Mouse (Mus musculus) spleen, adult 12 weeks (tissue): Measurements from ENCODE around the gene Serf2.
A peak's percentile ranks its signal among the peaks of the same experiment; 100 is the strongest.

Experiments used
- DNase-seq: peaks from one replicate; pipeline ENCODE4 v3.0.0; 2022; ENCODE audit warnings: low spot score

The Serf2 gene

GRCm38 (mm10) chr2:121448739-121449535 lies at the start of gene Serf2:
Gene Serf2 (plus strand): TSS chr2:121449195.
- peak; percentile 99 for DNase-seq

GRCm38 (mm10) chr2:121403296-121403695 lies 45.7 kb upstream of the Serf2 start:
- no peak for DNase-seq

- DNase-seq = peak; percentile 58
Measured at GRCm38 (mm10) chr2:121408160-121408559, 40.8 kb upstream of the Serf2 start.

- no peak for DNase-seq
Measured at GRCm38 (mm10) chr2:121412843-121413386, 36.1 kb upstream of the Serf2 start.

GRCm38 (mm10) chr2:121413387-121414042 lies 35.5 kb upstream of the Serf2 start, which contains the start of the genes Pdia3 and Catsper2:
Gene Pdia3 (plus strand): TSS chr2:121413775.
Gene Catsper2 (minus strand): TSS chr2:121413792.
- peak; percentile 94 for DNase-seq

- no peak for DNase-seq
Measured at GRCm38 (mm10) chr2:121414139-121414685, 34.8 kb upstream of the Serf2 start.

GRCm38 (mm10) chr2:121415103-121415502 lies 33.9 kb upstream of the Serf2 start:
- DNase-seq = no peak

- no peak for DNase-seq
Measured at GRCm38 (mm10) chr2:121415591-121415990, 33.4 kb upstream of the Serf2 start.

- no peak for DNase-seq
Measured at GRCm38 (mm10) chr2:121416356-121416755, 32.6 kb upstream of the Serf2 start.

GRCm38 (mm10) chr2:121418476-121418875 lies 30.5 kb upstream of the Serf2 start:
- no peak for DNase-seq

GRCm38 (mm10) chr2:121423166-121423565 lies 25.8 kb upstream of the Serf2 start:
- no peak for DNase-seq

GRCm38 (mm10) chr2:121425890-121426289 lies 23.1 kb upstream of the Serf2 start:
- DNase-seq = no peak

GRCm38 (mm10) chr2:121434854-121435253 lies 14.1 kb upstream of the Serf2 start:
- DNase-seq = no peak

GRCm38 (mm10) chr2:121439746-121440145 lies 9.2 kb upstream of the Serf2 start:
- no peak for DNase-seq

- no peak for DNase-seq
Measured at GRCm38 (mm10) chr2:121440834-121441605, 8.0 kb upstream of the Serf2 start.

- peak; percentile 31 for DNase-seq
Measured at GRCm38 (mm10) chr2:121441800-121442199, 7.2 kb upstream of the Serf2 start.

GRCm38 (mm10) chr2:121442259-121443067 lies 6.5 kb upstream of the Serf2 start:
- DNase-seq = peak; percentile 73

- no peak for DNase-seq
Measured at GRCm38 (mm10) chr2:121443068-121443349, 6.0 kb upstream of the Serf2 start.

GRCm38 (mm10) chr2:121444178-121444577 lies 4.8 kb upstream of the Serf2 start, which contains the start of gene Ell3:
Gene Ell3 (minus strand): TSS chr2:121444278.
- DNase-seq = no peak

GRCm38 (mm10) chr2:121445117-121445516 lies 3.9 kb upstream of the Serf2 start:
- DNase-seq = no peak

- DNase-seq = no peak
Measured at GRCm38 (mm10) chr2:121446506-121446905, 2.5 kb upstream of the Serf2 start.
